Mouse (Mus musculus) frontal cortex, adult 2 months (tissue): ENCODE measurements around the gene Stab2. TPM values are rescaled to one million over a fixed set of nuclear protein-coding genes. Genes with fewer than 3 reads are reported as not detected.
A peak's percentile ranks its signal among the peaks of the same experiment; 100 is the strongest.

Source experiments
- DNase-seq, 2 experiments: peaks; one replicate each; pipeline ENCODE4 v3.0.0; 2022; ENCODE audit warnings: low spot score in 1 of 2; ENCODE audit errors: extremely low spot score in 1 of 2
- polyA plus RNA-seq: library from polyadenylated mRNA; depleted of rRNA; stranded (reverse); fragments of >200 nt; gene quantifications from 2 replicates; pipeline ENCODE4 v1.2.3, GENCODE M21; 2012

The Stab2 gene
- polyA plus RNA-seq, 1 experiment, result 0.08 TPM

DNA sequence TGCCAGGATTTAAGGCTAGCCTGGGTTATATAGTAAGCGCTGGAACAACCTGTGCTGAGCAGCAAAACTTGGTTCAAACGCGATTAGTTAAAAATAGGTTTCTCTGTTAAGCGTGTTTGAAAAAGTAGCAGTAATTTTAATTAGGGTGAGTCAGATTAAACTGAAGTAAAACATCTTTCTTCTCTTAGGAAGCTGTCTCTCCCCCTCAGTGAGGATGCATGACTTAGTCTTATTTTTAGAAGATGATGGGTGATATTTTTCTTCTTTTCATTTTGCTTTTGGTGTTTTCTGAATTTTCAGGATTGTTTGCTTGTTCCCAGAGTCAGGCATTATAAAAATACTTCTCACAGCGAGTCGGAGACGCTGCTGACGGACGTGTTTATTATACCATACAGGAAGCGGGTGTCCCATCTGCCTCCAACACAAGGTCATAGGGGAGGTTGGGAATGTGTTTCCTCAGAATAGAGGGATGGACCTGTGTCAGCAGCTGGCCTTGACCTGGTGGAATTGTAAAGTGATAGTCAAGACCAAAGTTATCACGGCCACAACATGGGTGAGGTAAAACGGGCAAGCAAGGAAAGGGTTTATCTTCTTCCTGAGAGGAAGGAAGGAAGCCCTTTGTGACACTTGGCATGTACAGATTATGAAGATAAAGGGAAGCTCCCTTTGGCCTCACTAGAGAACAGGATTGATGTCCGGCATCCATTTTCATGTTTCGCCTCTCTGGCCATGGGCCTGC, 15.4 kb downstream of the Stab2 start:
- no peak for DNase-seq

DNA sequence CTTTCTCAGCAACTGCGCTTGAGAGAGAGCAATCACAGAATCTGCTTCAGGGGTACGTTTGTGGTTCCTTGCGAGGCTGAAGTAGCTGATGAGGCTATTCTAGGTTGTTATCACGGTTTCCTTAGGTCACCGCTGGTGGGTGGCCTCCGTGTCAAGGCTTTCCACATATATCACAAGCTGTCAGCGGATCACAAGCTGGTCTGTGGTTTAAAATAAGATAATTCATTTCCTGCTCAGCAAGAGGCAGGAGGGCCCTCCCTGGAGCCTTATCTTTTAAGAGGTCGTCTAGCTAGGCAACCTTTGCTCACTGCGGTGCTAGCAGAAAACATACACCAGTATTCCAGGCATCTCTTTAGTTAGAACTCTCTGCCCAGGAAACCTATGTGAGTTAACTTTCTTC, 17.2 kb downstream of the Stab2 start:
- no peak for DNase-seq

DNA sequence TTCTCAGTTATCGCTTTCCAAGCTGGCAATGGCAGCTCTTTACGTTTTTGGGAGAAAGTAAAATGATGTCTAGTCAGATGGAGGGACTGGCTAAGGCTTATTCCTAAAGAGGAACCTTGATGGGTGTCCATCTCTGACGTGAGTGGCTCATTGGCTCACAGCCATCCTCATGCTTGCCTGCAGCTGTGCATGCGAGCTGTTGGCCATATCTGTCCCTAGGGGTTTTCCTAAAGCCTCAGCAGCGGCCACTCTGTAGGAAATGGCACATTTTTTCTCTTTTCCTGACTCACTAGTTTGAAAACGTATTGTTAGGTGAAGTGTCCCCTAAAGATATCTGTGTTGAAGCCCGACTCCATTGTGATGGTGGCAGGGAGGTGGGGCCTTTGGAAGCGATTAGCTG, 18.0 kb downstream of the Stab2 start:
- DNase-seq, result no peak

DNA sequence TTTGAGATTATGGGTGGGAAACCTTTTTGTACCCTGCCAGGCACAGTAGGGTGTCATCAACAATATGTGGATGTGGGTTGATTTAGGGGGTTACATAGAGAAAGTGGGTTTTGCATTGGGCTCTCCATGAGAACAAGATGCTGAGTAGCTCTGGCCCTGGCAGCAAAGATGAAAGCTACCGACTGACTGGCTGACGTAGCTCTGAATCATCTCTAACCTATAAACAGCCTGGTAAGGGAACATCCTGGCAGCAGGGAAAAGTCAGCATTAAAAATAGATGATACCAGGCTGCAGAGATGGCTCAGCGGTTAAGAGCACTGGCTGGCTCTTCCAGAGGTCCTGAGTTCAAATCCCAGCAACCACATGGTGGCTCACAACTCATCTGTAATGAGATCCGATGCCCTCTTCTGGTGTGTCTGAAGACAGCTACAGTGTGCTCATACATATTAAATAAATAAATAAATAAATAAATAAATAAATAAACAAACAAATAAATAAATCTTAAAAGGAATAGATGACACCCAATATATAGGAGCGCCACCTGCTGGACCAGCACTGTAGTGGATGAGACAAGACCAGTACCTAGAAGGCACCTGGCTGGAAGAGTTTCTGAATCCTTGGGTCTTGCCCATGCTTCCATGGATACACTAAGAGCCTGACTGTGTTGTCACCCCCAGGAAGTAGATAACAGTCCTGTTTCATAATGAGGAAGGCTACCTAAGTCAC, 31.7 kb downstream of the Stab2 start:
- peak; percentile 47 to 70 for DNase-seq

DNA sequence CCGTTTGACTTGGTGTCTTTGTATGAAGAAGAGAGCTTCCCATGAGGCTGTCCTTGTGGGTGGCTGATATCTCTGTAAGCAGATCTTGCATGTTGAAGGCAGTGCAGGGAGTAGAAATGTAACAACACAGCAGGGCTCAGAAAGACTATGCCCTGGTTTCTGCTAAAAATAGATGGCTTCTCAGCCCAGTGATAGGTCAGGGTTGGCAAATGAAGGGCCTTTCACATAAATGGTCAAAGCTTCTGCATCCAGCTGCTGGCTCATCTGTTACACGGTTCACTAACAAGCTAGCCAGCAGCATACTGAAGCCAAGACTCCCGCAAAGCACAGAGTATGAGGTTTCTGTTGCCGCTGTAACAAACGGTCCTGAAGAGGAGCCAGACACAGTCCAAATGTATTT, 34.5 kb downstream of the Stab2 start:
- no peak for DNase-seq

DNA sequence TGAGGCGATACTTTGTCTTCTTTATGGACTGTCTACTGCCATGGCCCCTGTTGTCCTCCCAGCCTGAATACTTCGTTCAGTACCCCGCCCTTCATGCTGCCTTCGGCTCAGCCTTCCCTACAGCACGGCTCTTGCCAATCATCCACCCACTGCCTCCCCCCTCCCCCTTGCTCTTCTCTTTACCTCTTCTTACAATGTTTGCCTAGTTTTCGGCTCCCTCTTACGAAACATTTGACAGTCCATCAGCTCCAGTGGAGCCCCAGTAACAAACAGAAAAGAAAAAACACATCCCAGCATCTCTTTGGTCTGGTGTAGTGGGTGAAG, 35.4 kb downstream of the Stab2 start:
- DNase-seq, result no peak

DNA sequence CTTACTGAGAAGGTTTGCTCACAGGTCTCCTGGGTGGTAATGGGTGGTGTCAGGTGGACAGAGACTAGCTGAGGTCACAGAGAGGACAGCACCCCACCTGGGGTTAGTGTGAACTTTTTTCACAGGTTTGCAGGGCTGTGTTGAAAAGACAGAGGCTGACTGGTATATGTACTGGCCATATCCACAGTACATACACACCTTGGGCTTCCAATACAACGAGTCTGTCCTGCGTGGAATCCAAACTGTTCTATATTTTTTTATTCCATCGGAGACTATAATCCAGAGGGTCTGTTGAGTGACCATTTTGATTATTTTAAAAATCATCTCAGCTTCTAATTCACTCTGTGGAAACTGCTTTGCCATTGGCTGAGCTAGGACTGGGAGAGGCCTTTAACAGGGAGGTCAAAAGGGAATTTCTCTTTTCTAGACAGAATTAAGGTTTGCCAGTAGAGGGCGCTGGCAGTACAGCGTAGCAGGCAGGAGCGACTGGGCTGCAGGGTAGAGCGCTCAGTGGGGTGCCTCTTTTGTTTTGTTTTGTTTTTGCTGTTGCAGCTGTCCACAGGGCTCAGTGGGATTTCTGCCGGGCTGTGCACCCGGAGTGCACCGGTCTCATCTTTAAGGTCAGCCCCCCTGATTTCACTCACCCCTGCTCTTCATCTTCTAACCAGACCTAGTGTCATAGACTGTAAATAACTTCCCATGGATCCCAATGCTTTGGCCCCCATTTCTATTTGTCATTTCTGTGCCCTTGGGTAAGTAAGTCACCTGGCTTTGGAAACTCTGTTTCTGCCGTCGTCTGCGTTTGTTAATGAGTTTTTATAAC, 35.9 kb downstream of the Stab2 start:
- peak in 1 of 2 experiments; percentile 89 for DNase-seq

DNA sequence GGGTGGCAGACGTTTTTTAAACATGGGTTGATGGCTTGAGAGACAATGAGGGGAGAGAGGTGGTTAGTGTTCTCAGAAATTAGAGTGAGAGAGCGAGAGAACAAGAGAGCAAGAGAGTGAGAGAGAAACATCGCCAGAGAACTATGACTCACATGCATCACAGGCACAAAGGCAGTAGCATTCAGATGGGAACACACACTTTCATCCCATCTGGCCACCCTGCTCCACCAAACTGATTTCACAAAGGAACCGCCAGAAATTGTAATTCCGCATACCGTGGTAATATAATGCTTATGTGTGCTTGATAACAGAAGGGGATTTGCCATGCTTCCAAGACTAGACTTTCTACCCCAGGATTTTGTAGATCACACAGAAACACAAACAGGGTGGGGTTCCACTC, 38.5 kb downstream of the Stab2 start:
- DNase-seq, result peak in 1 of 2 experiments; percentile 45

DNA sequence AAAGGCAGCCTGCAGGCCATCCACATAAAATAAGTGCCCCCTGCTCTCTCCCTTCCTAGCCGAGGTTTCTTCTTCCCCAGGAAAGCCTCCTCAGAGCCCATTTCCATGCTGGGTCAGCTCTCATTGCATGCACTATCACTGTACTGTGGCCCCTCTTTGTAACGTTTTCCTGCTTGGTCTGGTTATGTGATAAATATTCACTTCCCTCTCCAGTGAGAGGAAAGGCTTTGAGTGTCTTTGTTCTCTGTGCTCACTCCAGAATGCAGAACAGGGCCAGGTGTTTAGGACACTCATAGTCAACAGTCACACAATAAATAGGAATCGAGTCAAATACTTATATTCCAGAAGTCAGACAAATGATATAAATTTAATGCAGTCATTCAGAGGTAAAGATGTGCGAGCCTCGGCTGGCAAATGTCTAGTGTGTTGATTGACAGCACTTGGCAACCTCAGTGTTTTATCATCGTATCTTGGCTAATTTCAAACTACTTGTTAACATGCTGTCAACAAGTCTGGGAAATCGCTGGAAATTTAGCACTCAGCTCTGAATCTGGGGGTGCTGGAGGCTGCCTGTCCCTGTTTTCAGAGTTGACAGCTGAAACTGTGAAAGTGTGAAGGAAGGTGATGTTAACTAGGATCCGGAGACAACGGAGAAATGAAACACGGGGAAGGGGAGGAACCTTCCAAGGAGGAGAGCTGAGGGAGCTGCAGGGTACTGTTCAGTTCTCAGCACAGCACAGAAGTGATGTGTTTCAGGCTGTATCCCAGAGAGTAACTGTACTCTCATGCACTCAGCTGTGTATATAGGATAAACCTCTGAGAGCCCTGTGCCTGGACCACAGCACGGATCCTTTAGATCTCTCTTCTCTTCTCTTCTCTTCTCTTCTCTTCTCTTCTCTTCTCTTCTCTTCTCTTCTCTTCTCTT, 46.0 kb downstream of the Stab2 start:
- DNase-seq, result peak; percentile 44 to 53

DNA sequence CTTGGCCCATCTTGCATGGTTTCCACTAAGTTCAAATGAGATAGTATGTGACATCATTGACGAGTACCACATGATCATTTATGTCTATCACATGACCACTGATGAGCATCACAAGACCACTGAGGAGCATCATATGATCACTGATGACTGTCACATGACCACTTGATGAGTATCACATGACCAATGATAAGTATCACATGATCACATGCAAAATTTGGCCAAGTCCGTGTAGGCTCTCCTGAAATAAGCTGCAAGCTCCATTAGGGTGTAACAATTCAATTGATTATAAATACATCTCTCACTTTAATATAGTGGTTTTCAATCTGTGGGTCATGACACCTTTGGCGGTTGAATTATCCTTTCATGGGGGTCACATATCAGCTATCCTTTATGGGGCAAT, 52.5 kb downstream of the Stab2 start:
- DNase-seq, result no peak

DNA sequence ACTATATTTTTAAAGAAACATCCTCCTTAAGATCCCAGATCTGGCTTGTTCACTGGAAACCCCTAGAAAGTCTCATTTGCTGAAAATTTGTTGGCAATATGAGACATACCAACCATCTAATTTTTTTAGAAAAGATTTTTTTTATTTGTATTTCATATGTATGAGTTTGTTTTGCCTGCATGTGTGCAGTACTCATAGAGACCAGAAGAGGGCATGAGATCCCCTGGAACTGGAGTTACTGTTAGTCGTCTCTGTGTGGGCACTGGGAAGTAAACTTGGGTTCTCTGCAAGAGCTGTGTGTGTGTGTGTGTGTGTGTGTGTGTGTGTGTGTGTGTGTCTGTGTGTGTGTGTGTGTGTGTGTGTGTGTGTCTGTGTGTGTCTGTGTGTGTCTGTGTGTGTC, 55.1 kb downstream of the Stab2 start:
- no peak for DNase-seq

DNA sequence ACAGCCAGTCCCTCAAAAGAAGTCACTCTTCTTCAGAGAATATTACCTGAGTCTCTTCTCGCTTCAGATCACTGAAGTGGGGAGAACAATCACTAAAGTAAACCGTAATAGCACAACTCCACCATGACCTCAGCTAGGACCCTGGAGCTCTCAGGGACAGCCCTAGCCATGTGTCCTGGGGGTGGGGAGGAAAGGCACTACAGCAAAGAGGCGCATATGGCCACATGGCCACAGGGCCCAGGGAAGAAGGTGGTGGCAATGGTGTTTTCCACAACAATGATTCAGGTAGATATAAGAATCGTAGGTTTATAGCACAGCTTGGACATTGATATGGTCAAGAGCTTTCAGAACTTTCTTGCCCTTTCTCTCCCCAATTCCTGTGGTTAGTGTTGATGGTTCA, 57.0 kb downstream of the Stab2 start:
- no peak for DNase-seq

DNA sequence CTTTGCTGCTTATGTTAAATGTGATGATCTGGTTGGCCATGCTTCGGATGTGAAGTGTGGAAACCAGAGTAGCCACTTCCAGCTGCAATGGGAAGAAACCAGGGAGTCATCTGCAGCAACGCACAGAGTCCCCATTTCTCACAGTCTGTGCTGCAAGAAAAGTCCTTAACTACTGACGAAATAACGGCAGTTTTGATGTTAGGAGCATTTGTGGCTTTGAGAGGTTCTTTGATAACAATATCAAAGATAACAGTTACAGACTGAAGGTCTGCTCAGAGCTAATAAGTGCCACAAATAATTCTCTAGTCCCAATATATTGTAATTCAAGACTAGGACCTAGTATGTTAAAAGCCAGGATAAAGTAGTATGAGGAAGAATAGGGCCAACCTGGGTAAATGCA, 57.9 kb downstream of the Stab2 start:
- DNase-seq, result no peak

DNA sequence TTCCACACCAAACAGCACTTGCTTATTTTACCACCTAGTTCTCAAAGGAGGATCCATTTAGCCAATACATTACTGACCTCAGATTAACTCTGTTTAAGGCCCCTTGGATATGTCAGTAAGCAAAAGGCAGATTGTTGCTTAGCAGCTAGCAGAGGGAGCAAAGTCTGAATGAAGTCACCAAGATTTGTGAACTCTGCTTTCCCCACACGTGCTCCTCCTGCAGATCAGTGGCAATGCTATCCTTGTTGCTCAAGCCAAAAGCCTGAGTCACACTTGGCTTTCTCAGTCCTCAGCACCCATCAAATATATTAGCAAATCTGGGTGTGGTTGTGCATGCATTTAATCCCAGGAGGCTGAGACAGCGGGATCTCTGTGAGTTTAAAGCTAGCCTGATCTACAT, 60.3 kb downstream of the Stab2 start:
- DNase-seq, result no peak

DNA sequence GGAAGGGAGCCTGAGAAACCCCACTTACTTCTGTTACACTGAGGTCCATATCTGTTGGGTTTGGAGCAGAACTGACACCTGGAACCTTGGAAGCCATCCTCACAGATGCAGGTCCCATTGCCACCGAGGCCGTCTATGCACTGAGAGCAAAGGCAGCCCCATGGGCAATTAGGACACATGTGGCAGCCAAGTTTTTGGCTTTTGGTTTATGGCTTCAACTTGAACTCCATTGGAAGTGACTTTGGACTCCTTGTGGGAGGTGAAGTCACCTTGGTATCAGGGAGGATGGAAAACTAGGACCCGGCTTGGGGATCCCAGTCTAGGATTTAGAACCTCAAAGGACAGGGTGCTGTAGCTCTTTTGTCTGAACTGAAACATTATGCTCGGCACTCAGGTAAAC, 67.2 kb downstream of the Stab2 start:
- DNase-seq, result no peak

DNA sequence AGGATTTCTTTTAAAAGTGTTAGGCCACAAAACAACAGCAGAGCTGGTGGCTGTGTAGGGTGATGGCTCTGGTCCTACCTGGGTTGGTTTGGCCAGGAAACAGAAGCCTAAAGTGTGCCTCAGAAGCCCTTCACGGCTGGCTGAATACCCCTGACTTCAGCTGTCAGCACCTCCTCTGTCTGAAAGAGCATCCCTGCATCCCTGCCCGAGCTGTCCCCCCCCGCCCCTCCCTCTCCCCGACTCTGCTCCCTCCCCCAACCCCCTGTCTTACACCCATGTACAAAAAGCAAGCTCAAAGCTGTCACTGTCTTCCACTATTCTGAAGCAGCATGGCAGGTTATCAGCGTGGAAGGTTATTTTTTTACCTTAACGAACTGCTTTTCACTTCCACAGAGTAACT, 73.4 kb downstream of the Stab2 start:
- DNase-seq, result no peak

DNA sequence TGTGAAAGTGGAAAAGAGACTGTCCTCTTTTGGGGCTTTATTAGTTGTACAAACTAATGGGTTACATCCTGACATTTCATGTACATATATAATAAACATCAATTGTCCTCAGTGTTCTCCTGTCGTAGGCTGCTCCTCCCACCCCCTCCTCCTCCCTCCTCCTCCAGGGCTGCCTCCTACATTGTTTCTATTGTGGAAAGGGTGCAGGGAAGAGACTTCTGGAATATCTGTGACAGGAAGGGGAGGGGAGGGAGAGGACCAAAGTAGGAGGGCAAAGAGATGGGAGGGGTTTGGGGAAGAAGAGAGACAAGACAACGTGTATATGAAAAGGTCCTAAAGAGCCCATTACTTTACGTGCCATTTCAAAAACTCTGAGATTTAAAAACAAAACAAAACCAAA, 73.9 kb downstream of the Stab2 start:
- no peak for DNase-seq

DNA sequence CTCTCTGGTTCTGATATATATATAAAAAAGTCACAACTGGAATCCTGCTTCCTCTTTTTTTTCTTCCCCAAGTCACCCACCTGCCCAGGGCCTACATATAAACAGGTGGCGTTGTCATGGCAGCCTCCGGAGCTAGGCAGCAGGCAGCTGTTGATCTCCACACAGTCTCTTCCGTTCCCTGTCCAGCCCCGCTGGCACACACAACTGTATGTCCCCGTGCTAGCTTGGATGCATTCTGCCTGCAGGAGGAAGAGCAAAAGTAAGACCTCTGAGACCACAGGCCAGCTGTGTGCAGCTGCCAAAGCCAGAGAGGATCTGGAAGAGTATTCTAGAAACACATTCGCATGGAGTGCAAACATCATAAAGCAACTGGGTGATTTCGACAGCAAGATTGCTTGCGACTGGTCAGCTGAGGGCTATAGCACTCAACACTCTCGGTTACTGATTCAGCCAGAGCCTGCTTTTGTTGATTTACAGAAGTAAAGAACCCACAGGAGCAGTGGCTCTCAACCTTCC, 74.6 kb downstream of the Stab2 start:
- DNase-seq, result no peak

DNA sequence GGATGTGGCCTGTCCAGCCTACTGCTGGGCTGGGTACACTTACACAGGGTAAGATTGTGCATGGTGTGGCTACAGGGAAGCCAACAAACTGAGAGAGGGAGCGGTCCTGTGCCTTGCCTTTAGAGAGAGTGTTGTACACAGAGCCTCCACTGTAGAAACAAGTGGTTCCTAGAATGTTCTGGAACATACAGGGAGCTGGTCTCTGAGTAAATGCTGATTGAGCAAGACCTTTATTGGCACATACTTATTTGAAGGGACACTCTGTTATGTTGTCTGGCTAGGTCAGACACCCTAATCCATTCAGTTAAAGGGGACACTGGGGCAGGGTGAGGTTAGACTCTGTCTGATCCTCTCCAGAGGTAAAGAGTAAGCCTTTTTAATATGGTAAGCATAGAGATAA, 84.2 kb downstream of the Stab2 start:
- no peak for DNase-seq

DNA sequence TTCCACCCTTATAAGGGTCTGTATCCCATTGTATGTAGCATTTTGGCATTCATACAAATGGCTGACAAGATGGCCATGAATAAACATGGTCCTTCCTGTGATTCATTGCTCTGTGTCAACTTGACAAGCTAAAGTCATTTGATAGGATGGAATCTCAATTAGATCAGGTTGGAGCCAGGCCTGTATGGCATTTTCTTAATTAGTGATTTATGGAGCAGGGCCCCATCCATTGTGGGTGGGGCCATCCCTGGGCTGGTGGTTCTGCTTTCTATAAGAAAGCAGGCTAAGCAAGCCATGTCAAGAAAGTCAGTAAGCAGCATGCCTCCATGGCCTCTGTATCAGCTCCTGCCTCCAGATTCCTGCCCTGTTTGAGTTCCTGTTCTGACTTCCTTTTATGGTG, 92.2 kb downstream of the Stab2 start:
- no peak for DNase-seq
